Mouse (Mus musculus) frontal cortex, adult (tissue): Measurements from ENCODE around the gene Hhatl.

ENCODE experiments used
- ATAC-seq: cut with Nextera tagmentation; 2 replicates; pipeline ENCODE4 v1.9.2; 2017; ENCODE audit warnings: mild to moderate bottlenecking, moderate library complexity, mixed read lengths; ENCODE audit not compliant: low TSS enrichment

Gene Hhatl

DNA sequence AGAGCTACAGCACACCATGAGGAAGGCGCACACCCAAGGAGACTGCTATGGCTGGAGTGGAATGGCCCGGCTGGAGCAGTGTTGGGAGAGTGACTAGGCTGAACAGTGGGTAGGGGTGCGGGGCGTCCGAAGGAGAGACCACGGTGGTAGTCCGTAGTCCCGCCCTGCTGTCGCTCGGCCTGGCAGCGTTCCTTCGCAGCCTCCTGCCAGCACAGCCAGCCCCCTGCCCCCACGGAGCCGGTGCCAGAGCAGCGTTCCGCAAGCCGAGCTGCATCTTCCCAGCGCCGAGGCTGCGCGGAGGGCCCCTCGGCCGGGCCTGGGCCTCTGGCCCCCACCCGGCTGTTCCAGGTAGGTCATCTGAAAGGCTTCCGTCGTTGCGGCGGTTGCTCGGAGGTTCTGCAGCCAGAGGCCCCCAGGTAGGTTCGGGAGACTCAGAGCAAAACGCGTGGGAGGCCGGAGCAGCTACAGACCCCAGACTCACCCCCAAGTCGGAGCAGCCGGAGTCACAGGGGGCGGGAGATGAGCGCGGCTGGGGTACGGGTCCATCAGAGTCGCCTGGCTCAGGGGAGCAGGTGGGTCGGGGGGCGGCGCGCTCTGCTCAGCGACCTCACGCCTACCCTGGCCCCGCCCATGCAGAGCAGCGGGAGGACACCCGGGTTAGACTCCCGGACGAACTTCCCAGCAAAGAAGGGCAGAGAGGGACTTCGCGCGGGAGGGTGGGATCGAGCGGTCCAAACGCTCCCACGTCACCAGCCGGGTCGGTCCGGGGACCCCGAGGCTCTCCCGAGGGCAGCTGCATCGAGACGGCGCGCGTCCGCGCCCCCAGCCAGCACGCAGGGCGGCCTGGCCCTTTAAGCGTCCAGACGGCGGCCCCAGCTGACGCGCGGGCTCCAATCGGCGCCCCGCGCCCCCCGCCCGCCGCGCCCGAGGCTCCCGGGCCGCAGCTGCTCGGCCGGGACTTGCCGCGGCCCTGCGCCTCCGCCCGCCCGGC lies 32.9 kb downstream of the Hhatl start, which contains the start of gene Zfp651:
TSS of gene Zfp651 (plus strand) at position 240 of the 991 bp plus-strand sequence.
- peak; percentile 49 for ATAC-seq

- ATAC-seq: no peak
Measured at GRCm38 (mm10) chr9:121757835-121758814, 34.2 kb downstream of the Hhatl start.

- ATAC-seq: no peak
Measured at GRCm38 (mm10) chr9:121757432-121757831, 34.9 kb downstream of the Hhatl start.

GRCm38 (mm10) chr9:121756785-121757184 lies 35.5 kb downstream of the Hhatl start:
- no peak for ATAC-seq

DNA sequence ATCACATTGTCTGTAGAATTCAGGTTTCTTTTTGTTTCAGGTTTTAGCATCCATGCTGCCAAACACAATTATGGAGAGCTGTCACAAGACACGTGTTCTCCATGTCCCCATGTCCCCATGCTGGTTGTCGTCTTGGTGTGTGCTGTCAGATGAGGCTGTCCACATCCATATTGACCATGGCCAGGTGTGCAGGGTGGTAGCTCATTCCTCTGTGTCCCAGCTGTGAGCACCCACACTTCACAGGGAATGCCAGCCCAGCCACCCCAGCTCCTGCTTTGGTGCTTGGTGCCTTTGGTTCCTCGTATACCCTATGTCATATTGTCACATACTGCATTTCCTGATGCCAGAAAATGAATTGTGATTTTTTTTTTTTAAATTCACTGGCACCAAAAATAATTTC lies 37.7 kb downstream of the Hhatl start:
- no peak for ATAC-seq

DNA sequence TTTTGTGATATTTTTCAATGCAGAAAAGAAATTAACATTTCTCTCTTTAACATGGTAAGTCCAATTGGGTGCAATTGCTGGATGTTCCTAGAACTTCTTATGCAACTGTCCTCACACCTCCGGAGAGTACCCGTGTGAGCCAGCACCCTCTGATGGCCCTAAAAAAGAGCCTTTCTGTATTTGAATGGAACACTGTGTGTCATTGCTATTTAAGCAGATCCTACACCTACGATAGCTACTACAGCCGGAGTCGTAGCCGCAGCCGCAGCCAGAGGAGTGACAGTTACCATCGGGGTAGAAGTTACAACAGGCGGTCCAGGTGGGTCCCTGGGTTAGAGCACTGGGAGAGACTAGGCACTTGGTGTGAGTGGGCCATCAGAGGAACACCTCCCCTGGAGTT lies 39.5 kb downstream of the Hhatl start:
- peak; percentile 72 for ATAC-seq

- ATAC-seq: no peak
Measured at GRCm38 (mm10) chr9:121744051-121744450, 48.3 kb downstream of the Hhatl start.

DNA sequence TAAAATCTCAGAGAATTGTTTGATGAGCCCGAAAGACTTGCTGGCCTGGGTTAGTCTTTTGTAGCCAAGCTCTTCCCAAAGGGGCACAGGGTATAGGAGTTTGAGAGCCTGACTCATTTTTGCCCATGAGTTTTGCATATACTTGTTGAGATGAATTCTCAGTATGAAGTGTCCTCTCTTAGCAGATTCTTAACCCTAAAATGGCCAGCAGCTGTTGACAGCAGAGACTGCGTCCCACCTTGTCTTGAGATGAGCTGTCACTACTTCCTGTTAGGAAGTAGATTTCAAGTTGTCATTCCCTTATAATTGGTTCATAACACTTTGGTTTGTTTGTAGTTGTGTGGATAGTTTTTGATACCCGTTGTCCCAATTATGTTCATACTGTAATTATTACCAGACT lies 51.1 kb downstream of the Hhatl start:
- ATAC-seq: no peak

GRCm38 (mm10) chr9:121740490-121740889 lies 51.8 kb downstream of the Hhatl start:
- ATAC-seq: peak; percentile 62; the same call in 1 of the 2 replicates
